Mouse (Mus musculus): ENCODE measurements around the gene Thada.

Thada gene

GRCm38 (mm10) chr17:84369769-84370168 is 96.2 kb downstream of the Thada start:
- DNase-seq (ENCODE audit: low spot score): no peak

- DNase-seq (ENCODE audit: low spot score): no peak
Measured at GRCm38 (mm10) chr17:84368213-84369014, 97.6 kb downstream of the Thada start.

- no peak for DNase-seq (ENCODE audit: low spot score)
Measured at GRCm38 (mm10) chr17:84367663-84368062, 98.3 kb downstream of the Thada start.

- no peak for DNase-seq (ENCODE audit: low spot score)
Measured at GRCm38 (mm10) chr17:84365791-84366301, 100.2 kb downstream of the Thada start.

GRCm38 (mm10) chr17:84365006-84365716 is 100.8 kb downstream of the Thada start:
- no peak for DNase-seq (ENCODE audit: low spot score)

- no peak for DNase-seq (ENCODE audit: low spot score)
Measured at GRCm38 (mm10) chr17:84363444-84363843, 102.6 kb downstream of the Thada start.

GRCm38 (mm10) chr17:84362581-84363286 is 103.3 kb downstream of the Thada start:
- no peak for DNase-seq (ENCODE audit: low spot score)

GRCm38 (mm10) chr17:84361006-84361405 is 105.0 kb downstream of the Thada start:
- no peak for DNase-seq (ENCODE audit: low spot score)

- no peak for DNase-seq (ENCODE audit: low spot score)
Measured at GRCm38 (mm10) chr17:84359810-84360209, 106.2 kb downstream of the Thada start.

- DNase-seq (ENCODE audit: low spot score): no peak
Measured at GRCm38 (mm10) chr17:84358951-84359644, 106.9 kb downstream of the Thada start.

- DNase-seq (ENCODE audit: low spot score): no peak
Measured at GRCm38 (mm10) chr17:84357776-84358175, 108.2 kb downstream of the Thada start.

- DNase-seq (ENCODE audit: low spot score): no peak
Measured at GRCm38 (mm10) chr17:84356056-84356887, 109.7 kb downstream of the Thada start.

- no peak for DNase-seq (ENCODE audit: low spot score)
Measured at GRCm38 (mm10) chr17:84355006-84355405, 111.0 kb downstream of the Thada start.

GRCm38 (mm10) chr17:84353902-84354311 is 112.1 kb downstream of the Thada start:
- no peak for DNase-seq (ENCODE audit: low spot score)

GRCm38 (mm10) chr17:84353224-84353901 is 112.6 kb downstream of the Thada start:
- DNase-seq (ENCODE audit: low spot score): no peak

GRCm38 (mm10) chr17:84352790-84353154 is 113.2 kb downstream of the Thada start:
- no peak for DNase-seq (ENCODE audit: low spot score)

GRCm38 (mm10) chr17:84351912-84352789 is 113.9 kb downstream of the Thada start:
- no peak for DNase-seq (ENCODE audit: low spot score)

- no peak for DNase-seq (ENCODE audit: low spot score)
Measured at GRCm38 (mm10) chr17:84351276-84351675, 114.7 kb downstream of the Thada start.

GRCm38 (mm10) chr17:84348865-84349264 is 117.1 kb downstream of the Thada start:
- DNase-seq (ENCODE audit: low spot score): no peak
